Mouse (Mus musculus) embryonic stem cell, embryonic (primary cell): ENCODE measurements at regions not wholly inside any gene's neighbourhood (a gene's known extent, or its start where the extent isn't known, plus 50 kb on each side); places are given as distances from the start of the nearest gene placed in this dataset.

ENCODE experiments used
- CTCF ChIA-PET, 4 experiments: fragments of 300-600 bp in 2 of 4; fragments of 350-600 bp in 2 of 4; sonication (Branson Sonifier 250); formaldehyde crosslinking; loops; one replicate each; lab custom pipeline; 2022; ENCODE audit warnings: inconsistent platforms in 2 of 4; lab: Charles Lee
- POLR2A ChIA-PET, 4 experiments: fragments of 300-600 bp in 2 of 4; fragments of 350-600 bp in 2 of 4; sonication (Branson Sonifier 250); formaldehyde crosslinking; loops; one replicate each; lab custom pipeline; 2022; ENCODE audit warnings: antibody characterized with exemption in 4 of 4, inconsistent platforms in 1 of 4; lab: Charles Lee

- POLR2A ChIA-PET, result no interaction called here
- CTCF ChIA-PET, result interaction anchor here in 1 of 4 experiments (0.6 kb wide), 1 partner anchor 595 kb away, joined by 10 read pairs; the partner anchor contains the start of genes Cwc15 and Kdm4d
Observed at GRCm38 (mm10) chr9:13905086-13905669, 77.7 kb downstream of the Fam76b start.

GRCm38 (mm10) chr9:13906736-13907135 lies 79.2 kb downstream of the Fam76b start:
- ChIA-PET POLR2A (no interaction called here), CTCF (no interaction called here)

- ChIA-PET POLR2A (no interaction called here), CTCF (no interaction called here)
Observed at GRCm38 (mm10) chr9:13909604-13910003, 82.1 kb downstream of the Fam76b start.

GRCm38 (mm10) chr9:13910091-13910490 lies 82.6 kb downstream of the Fam76b start:
- ChIA-PET POLR2A (no interaction called here), CTCF (no interaction called here)

GRCm38 (mm10) chr9:13913459-13913858 lies 85.9 kb downstream of the Fam76b start:
- CTCF ChIA-PET, result no interaction called here
- POLR2A ChIA-PET, result no interaction called here

- POLR2A ChIA-PET, result no interaction called here
- CTCF ChIA-PET, result interaction anchor here in 1 of 4 experiments (0.6 kb wide), 1 partner anchor 825 kb away, joined by 4 read pairs; no protein-coding TSS in a partner anchor
Observed at GRCm38 (mm10) chr9:13914131-13914530, 86.6 kb downstream of the Fam76b start.

GRCm38 (mm10) chr9:13914847-13915246 lies 87.3 kb downstream of the Fam76b start:
- CTCF ChIA-PET, result interaction anchor here in 1 of 4 experiments (0.8 kb wide), 1 partner anchor 25 kb away, joined by 3 read pairs; no protein-coding TSS in a partner anchor
- POLR2A ChIA-PET, result no interaction called here

GRCm38 (mm10) chr9:13916837-13917236 lies 89.3 kb downstream of the Fam76b start:
- CTCF ChIA-PET, result no interaction called here

GRCm38 (mm10) chr9:13918606-13919202 lies 91.2 kb downstream of the Fam76b start:
- POLR2A ChIA-PET, result no interaction called here
- CTCF ChIA-PET, result no interaction called here

More at GRCm38 (mm10) chr9:13916837-13917236, 89.3 kb downstream of the Fam76b start:
- POLR2A ChIA-PET, result no interaction called here

GRCm38 (mm10) chr9:13919739-13920410 lies 92.4 kb downstream of the Fam76b start:
- POLR2A ChIA-PET, result no interaction called here
- CTCF ChIA-PET, result no interaction called here

- CTCF ChIA-PET, result no interaction called here
- POLR2A ChIA-PET, result no interaction called here
Observed at GRCm38 (mm10) chr9:13920623-13921022, 93.1 kb downstream of the Fam76b start.

GRCm38 (mm10) chr9:13932001-13932508 lies 104.5 kb downstream of the Fam76b start:
- POLR2A ChIA-PET, result no interaction called here
- CTCF ChIA-PET, result no interaction called here

GRCm38 (mm10) chr9:13933404-13933803 lies 105.9 kb downstream of the Fam76b start:
- CTCF ChIA-PET, result no interaction called here
- POLR2A ChIA-PET, result no interaction called here

GRCm38 (mm10) chr9:13937301-13937700 lies 109.8 kb downstream of the Fam76b start:
- ChIA-PET POLR2A (no interaction called here), CTCF (no interaction called here)

GRCm38 (mm10) chr9:13946519-13946918 lies 119.0 kb downstream of the Fam76b start:
- ChIA-PET POLR2A (no interaction called here), CTCF (interaction anchor here in 1 of 4 experiments (0.5 kb wide), 1 partner anchor 380 kb away, joined by 11 read pairs; no protein-coding TSS in a partner anchor)

- ChIA-PET CTCF (no interaction called here), POLR2A (no interaction called here)
Observed at GRCm38 (mm10) chr9:13952157-13952556, 124.6 kb downstream of the Fam76b start.

- ChIA-PET POLR2A (interaction anchor here in 1 of 4 experiments (0.5 kb wide), 1 partner anchor 426 kb away, joined by 3 read pairs; no protein-coding TSS in a partner anchor), CTCF (interaction anchor here in 1 of 4 experiments (0.8 kb wide), 1 partner anchor 74 kb away, joined by 4 read pairs; no protein-coding TSS in a partner anchor)
Observed at GRCm38 (mm10) chr9:13963140-13963763, 135.7 kb downstream of the Fam76b start.

GRCm38 (mm10) chr9:13963796-13964195 lies 136.3 kb downstream of the Fam76b start:
- ChIA-PET CTCF (no interaction called here), POLR2A (no interaction called here)

GRCm38 (mm10) chr9:13964256-13964655 lies 136.7 kb downstream of the Fam76b start:
- ChIA-PET POLR2A (no interaction called here), CTCF (interaction anchor here in 1 of 4 experiments (0.6 kb wide), 1 partner anchor 37 kb away, joined by 3 read pairs; no protein-coding TSS in a partner anchor)
